Mouse (Mus musculus) bone marrow macrophage, adult 2 months (primary cell): Measurements from ENCODE around the gene Rere.

Experiments
- CTCF ChIP-seq: IDR thresholded peaks from 2 replicates; pipeline ENCODE4 v1.5.1; 2012; ENCODE audit warnings: low read depth, mild to moderate bottlenecking, low read length, moderate library complexity
- POLR2A ChIP-seq: IDR thresholded peaks from 2 replicates; pipeline ENCODE4 v1.6.1; 2012; ENCODE audit warnings: mild to moderate bottlenecking, low read depth, low read length, borderline replicate concordance

DNA sequence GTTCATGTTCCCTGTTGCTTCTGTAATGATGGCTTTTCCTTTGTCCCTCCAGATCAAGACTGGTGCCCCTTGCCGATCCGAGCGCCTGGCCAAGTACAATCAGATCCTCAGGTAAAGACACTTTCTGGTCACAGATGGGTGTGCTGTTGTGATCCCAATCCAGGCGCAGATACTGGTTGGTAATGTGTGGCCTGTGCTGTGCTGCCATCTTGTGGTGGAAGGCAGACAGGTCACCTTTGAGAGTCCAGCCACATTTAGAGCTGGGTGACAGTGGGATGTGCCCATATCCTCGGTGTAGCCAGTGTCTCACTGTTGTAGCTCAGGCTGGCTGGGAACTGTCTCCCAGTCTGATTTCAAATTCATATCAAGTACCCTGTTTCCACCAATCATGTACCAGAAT, 33.4 kb upstream of the Rere start:
- peak; percentile 55 for TF ChIP-seq CTCF
- TF ChIP-seq POLR2A: no peak
